Mouse (Mus musculus): ENCODE measurements at regions not wholly inside any gene's neighbourhood (a gene's known extent, or its start where the extent isn't known, plus 50 kb on each side); places are given as distances from the start of the nearest gene placed in this dataset.

DNA sequence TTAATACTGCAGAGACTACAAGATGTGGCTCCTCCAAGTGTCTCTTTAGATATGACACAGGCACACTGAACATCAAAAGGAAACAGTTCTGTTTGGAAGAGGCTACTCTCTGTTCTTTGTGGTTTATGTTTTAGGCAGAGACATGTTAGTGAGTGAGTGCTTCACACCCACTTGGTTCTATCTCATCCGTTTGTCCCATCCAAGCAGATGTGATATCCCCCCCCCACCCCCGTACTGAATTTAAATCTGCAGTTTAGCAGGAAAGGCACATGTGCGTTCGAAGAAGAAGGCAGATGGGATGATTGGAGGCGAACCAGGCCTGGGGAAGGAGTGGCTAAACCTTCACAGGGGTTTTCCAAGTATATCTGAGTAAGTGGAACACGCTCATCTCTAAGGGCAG is 72.0 kb upstream of the Sp4 start:
- TF ChIP-seq POLR2A (IDR thresholded peaks at IDR 0.05; ENCODE audit: extremely low read depth, insufficient read depth, low read length) (no peak), CTCF (IDR thresholded peaks at IDR 0.05; ENCODE audit: low read depth, low read length) (no peak)

Data from liver, adult 2 months (tissue).